Mouse (Mus musculus) neural tube, embryonic 13.5 days (tissue): ENCODE measurements around the gene 5031439G07Rik. TPM values are rescaled to one million over a fixed set of nuclear protein-coding genes. Genes with fewer than 3 reads are reported as not detected.

ENCODE experiments used
- ATAC-seq: fragments of 200-750 bp; cut with Nextera tagmentation; 2 replicates; pipeline ENCODE4 v1.8.0; 2017; ENCODE audit warnings: low read depth, mild to moderate bottlenecking, moderate TSS enrichment, moderate library complexity
- H3K27ac ChIP-seq: fragments of 300-500 bp; sonication (generic); replicated peaks from 2 replicates; pipeline ENCODE4 v1.5.1; 2015; ENCODE audit warnings: moderate library complexity, mild to moderate bottlenecking, inconsistent platforms
- H3K27me3 ChIP-seq: fragments of 300-500 bp; sonication (generic); 2 replicates; pipeline ENCODE4 v1.6.1; 2015; ENCODE audit warnings: mild to moderate bottlenecking, inconsistent platforms
- H3K36me3 ChIP-seq: fragments of 300-500 bp; sonication (generic); 2 replicates; pipeline ENCODE4 v1.6.1; 2015; ENCODE audit warnings: mild to moderate bottlenecking, inconsistent platforms
- H3K4me1 ChIP-seq: fragments of 300-500 bp; sonication (generic); replicated peaks from 2 replicates; pipeline ENCODE4 v1.6.1; 2015; ENCODE audit warnings: inconsistent platforms
- H3K4me2 ChIP-seq: fragments of 300-500 bp; sonication (generic); 2 replicates; pipeline ENCODE4 v1.6.1; 2015; ENCODE audit warnings: inconsistent platforms, mild to moderate bottlenecking, moderate library complexity
- H3K4me3 ChIP-seq: fragments of 300-500 bp; sonication (generic); 2 replicates; pipeline ENCODE4 v1.5.1; 2015; ENCODE audit warnings: mild to moderate bottlenecking, inconsistent platforms
- H3K9ac ChIP-seq: fragments of 300-500 bp; sonication (generic); 2 replicates; pipeline ENCODE4 v1.6.1; 2015; ENCODE audit warnings: moderate library complexity, mild to moderate bottlenecking, inconsistent platforms
- H3K9me3 ChIP-seq: fragments of 300-500 bp; sonication (generic); 2 replicates; pipeline ENCODE4 v1.6.1; 2016; ENCODE audit warnings: inconsistent platforms
- WGBS: fragments of 180-500 bp; shearing (Covaris S2); methylation state at CpG from one replicate; pipeline ENCODE4 v1.1.7; 2015; 5-methylcytosine and 5-hydroxymethylcytosine counted together
- polyA plus RNA-seq: library from polyadenylated mRNA; unstranded; fragments of >200 nt; fragmentation: Nextera tagmentation; extraction: Ambion mirVana; gene quantifications from 2 replicates; pipeline ENCODE4 v1.2.1, GENCODE M21; 2015

The 5031439G07Rik gene
- polyA plus RNA-seq, 1 experiment from 2014 or later = 18.8 TPM

DNA sequence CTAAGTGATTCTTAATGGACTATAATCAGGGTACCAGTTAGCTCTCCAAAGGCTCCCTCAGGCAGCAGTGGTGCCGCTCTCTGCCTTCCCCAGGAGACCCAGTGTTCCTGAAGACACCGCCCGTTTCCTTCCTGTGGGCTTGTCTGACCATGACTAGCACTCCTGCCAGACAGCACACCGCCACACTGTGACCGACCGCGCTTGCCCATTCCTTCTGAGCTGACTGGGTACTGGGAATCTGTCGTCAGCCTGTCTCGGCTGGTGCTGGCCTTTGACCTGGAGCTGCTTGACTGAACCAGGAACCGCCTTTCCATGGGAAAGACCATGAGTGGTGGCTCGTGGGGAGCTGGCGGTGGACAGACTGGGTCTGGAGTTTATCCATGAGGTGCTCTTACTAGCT lies 48.2 kb downstream of the 5031439G07Rik start:
- Histone ChIP-seq H3K4me3 (no peak overlapping the region), H3K27me3 (no peaks in the 10 kb centered on the region), H3K36me3 (peaks cover 74% of the 10 kb centered on the region), H3K9me3 (no peaks in the 10 kb centered on the region), H3K9ac (no peak overlapping the region), H3K27ac (no peak overlapping the region), H3K4me1 (no peaks in the 10 kb centered on the region), H3K4me2 (no peak overlapping the region)
- no peak for ATAC-seq
- 75% methylated on average over 12 of the region's 12 CpGs for WGBS

DNA sequence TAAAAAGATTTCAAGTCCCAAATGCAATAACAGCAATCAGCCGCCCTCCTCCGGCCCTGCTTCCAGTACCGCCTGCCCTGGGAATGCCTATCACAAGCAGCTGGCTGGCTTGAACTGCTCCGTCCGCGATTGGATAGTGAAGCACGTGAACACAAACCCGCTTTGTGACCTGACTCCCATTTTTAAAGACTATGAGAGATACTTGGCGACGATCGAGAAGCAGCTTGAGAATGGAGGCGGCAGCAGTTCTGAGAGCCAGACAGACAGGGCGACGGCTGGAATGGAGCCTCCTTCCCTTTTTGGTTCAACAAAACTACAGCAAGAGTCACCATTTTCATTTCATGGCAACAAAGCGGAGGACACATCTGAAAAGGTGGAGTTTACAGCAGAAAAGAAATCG lies 53.5 kb downstream of the 5031439G07Rik start:
- H3K27me3 ChIP-seq = no peaks in the 10 kb centered on the region
- no peak overlapping the region for H3K9ac ChIP-seq
- no peak overlapping the region for H3K4me3 ChIP-seq
- no peak overlapping the region for H3K27ac ChIP-seq
- H3K4me2 ChIP-seq = no peak overlapping the region
- ATAC-seq = no peak
- 88% methylated on average over 16 of the region's 16 CpGs for WGBS
- no peaks in the 10 kb centered on the region for H3K9me3 ChIP-seq
- H3K36me3 ChIP-seq = peaks cover 100% of the 10 kb centered on the region
- no peaks in the 10 kb centered on the region for H3K4me1 ChIP-seq

DNA sequence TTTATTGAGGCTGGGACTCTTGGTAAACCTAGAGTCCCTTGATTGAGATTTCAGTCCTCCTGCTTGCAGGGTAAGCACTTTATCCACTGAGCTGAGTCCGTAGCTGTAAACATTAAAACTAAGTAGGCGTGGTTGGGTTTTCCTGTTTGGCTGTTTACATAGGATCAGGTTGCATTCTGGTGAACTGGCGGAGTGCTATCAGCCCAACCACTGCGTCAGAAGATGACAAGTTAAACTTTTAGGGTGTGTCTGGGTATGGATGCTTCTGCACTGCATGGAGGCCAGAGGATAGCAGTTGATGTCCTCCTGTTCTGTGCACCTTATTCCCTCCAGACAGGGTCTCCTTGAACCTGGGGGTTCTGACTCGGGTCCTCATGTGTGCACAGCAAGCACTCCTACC lies 56.0 kb downstream of the 5031439G07Rik start:
- H3K27ac ChIP-seq = no peak overlapping the region
- no peak overlapping the region for H3K4me3 ChIP-seq
- H3K36me3 ChIP-seq = peaks cover 99% of the 10 kb centered on the region
- H3K4me2 ChIP-seq = no peak overlapping the region
- H3K27me3 ChIP-seq = no peaks in the 10 kb centered on the region
- no peaks in the 10 kb centered on the region for H3K4me1 ChIP-seq
- H3K9me3 ChIP-seq = no peaks in the 10 kb centered on the region
- WGBS = 75% methylated on average over 5 of the region's 5 CpGs
- no peak for ATAC-seq
- no peak overlapping the region for H3K9ac ChIP-seq

DNA sequence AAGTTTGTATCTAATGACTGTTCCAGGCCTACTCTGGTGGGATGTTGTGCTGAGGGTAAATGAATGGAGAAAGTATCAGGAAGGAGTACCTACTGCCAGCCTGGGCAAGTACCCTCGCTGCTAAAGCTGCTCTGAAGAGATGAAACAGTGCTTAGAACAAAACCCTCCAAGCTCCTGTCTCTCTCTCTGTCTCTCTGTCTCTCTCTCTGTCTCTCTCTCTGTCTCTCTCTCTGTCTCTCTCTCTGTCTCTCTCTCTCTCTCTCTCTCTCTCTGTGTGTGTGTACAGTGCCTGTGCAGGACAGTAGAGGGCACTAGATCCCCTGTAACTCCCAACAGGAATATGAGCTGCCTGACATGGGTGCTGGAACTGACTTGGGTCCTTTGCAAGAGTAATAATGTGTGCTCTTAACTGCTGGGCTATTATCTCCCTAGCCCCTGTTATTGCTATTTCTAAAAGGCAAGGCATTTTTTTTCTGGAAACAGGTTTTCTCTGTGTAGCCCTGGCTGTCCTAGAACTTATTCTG lies 62.8 kb downstream of the 5031439G07Rik start:
- peak overlapping the region; percentile 51; the same call in 1 of the 2 replicates for H3K9ac ChIP-seq
- H3K4me2 ChIP-seq = peak overlapping the region; percentile 93
- WGBS = 76% methylated on average over 1 of the region's 1 CpGs
- no peaks in the 10 kb centered on the region for H3K9me3 ChIP-seq
- peaks cover 33% of the 10 kb centered on the region for H3K4me1 ChIP-seq
- no peaks in the 10 kb centered on the region for H3K27me3 ChIP-seq
- no peak overlapping the region for H3K27ac ChIP-seq
- H3K36me3 ChIP-seq = peaks cover 33% of the 10 kb centered on the region
- ATAC-seq = no peak
- H3K4me3 ChIP-seq = peak overlapping the region; percentile 97; the same call in 1 of the 2 replicates

GRCm38 (mm10) chr15:84924781-84925315 lies 63.5 kb downstream of the 5031439G07Rik start:
- Histone ChIP-seq H3K4me1 (peaks cover 33% of the 10 kb centered on the region), H3K27ac (0 out of 2 replicates have a peak overlapping the region, but pooled peaks have one; percentile 7), H3K36me3 (peaks cover 26% of the 10 kb centered on the region), H3K9me3 (no peaks in the 10 kb centered on the region), H3K4me3 (peak overlapping the region; percentile 97), H3K4me2 (peak overlapping the region; percentile 93), H3K27me3 (no peaks in the 10 kb centered on the region), H3K9ac (peak overlapping the region; percentile 98)
- WGBS = 21% methylated on average over 9 of the region's 9 CpGs
- no peak for ATAC-seq

GRCm38 (mm10) chr15:84923508-84924181 lies 64.7 kb downstream of the 5031439G07Rik start:
- WGBS = under 1% methylated on average over 65 of the region's 68 CpGs
- Histone ChIP-seq H3K4me1 (peaks cover 33% of the 10 kb centered on the region), H3K27ac (peak overlapping the region; percentile 97), H3K4me2 (peak overlapping the region; percentile 93), H3K9me3 (no peaks in the 10 kb centered on the region), H3K4me3 (peak overlapping the region; percentile 97), H3K9ac (peak overlapping the region; percentile 98), H3K27me3 (no peaks in the 10 kb centered on the region), H3K36me3 (peaks cover 14% of the 10 kb centered on the region)
- peak; percentile 73 for ATAC-seq

DNA sequence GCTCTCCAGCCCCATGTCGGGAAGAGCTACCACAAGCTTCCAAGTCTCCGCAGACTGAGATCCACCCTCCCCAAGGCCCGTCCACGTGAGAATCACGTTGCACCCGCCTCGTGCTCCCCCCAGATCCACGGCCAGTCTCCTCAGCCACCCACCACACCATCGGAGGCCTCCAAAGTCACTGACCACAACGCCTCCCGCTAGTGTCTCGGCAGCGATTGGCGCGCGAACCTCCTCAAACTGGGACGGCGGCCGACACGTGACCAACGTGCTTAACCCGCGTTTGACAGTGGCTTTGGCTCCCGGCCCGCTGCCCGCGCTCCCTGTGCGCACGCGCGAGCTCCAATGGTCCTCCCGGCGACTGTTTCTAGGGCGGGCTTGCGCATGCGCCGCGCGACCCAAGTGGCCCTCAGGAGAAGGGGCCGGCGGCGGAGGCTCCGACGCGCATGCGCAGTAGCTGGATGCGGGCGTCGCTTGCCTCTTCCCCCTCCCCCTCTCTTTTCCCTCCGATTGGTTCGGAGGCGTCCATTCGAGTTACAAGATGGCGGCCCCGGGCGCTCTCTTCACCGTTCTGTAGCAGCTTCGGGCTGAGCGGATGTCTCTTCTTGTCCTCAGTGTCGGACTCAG lies 65.4 kb downstream of the 5031439G07Rik start, which contains the start of gene Nup50:
TSS of gene Nup50 (plus strand) at position 528 of the 624 bp plus-strand sequence.
- H3K36me3 ChIP-seq = peaks cover 8% of the 10 kb centered on the region
- peak within 1 kb of the TSS; percentile 97 for H3K27ac ChIP-seq
- under 1% methylated on average over 60 of the region's 60 CpGs for WGBS
- no peaks in the 10 kb centered on the region for H3K27me3 ChIP-seq
- H3K4me3 ChIP-seq = peak within 1 kb of the TSS; percentile 97
- peak within 1 kb of the TSS; percentile 93 for H3K4me2 ChIP-seq
- H3K9ac ChIP-seq = peak within 1 kb of the TSS; percentile 98
- H3K4me1 ChIP-seq = peaks cover 33% of the 10 kb centered on the region
- peak; percentile 94 for ATAC-seq
- no peaks in the 10 kb centered on the region for H3K9me3 ChIP-seq

- no peaks in the 10 kb centered on the region for H3K27me3 ChIP-seq
- ATAC-seq = no peak
- H3K27ac ChIP-seq = no peak within 1 kb of the TSS
- H3K4me3 ChIP-seq = no peak within 1 kb of the TSS
- no peaks in the 10 kb centered on the region for H3K9me3 ChIP-seq
- H3K4me2 ChIP-seq = no peak within 1 kb of the TSS
- whole genome bisulfite sequencing = 94% methylated on average over 3 of the region's 3 CpGs
- H3K4me1 ChIP-seq = peaks cover 20% of the 10 kb centered on the region
- H3K9ac ChIP-seq = no peak within 1 kb of the TSS
- H3K36me3 ChIP-seq = no peaks in the 10 kb centered on the region
These were observed 68.4 kb downstream of the 5031439G07Rik start, which contains the start of gene Gm29666 for GRCm38 (mm10) chr15:84919938-84920337. Gene Gm29666, minus strand, starts transcription at chr15:84920038.

- Histone ChIP-seq H3K4me1 (no peaks in the 10 kb centered on the region), H3K4me2 (no peak overlapping the region), H3K9me3 (peaks cover 4% of the 10 kb centered on the region; the same call in 1 of the 2 replicates), H3K27ac (no peak overlapping the region), H3K4me3 (no peak overlapping the region), H3K27me3 (no peaks in the 10 kb centered on the region), H3K36me3 (peaks cover 6% of the 10 kb centered on the region; the same call in 1 of the 2 replicates), H3K9ac (no peak overlapping the region)
- WGBS = 64% methylated on average over 3 of the region's 3 CpGs
- no peak for ATAC-seq
These were observed 75.2 kb downstream of the 5031439G07Rik start for GRCm38 (mm10) chr15:84913201-84913600.

GRCm38 (mm10) chr15:84903843-84904385 lies 84.4 kb downstream of the 5031439G07Rik start:
- H3K27ac ChIP-seq = no peak overlapping the region
- no peaks in the 10 kb centered on the region for H3K36me3 ChIP-seq
- peaks cover 8% of the 10 kb centered on the region for H3K4me1 ChIP-seq
- H3K27me3 ChIP-seq = no peaks in the 10 kb centered on the region
- no peak overlapping the region for H3K4me2 ChIP-seq
- no peak for ATAC-seq
- H3K9ac ChIP-seq = no peak overlapping the region
- no peaks in the 10 kb centered on the region for H3K9me3 ChIP-seq
- WGBS = 70% methylated on average over 7 of the region's 7 CpGs
- no peak overlapping the region for H3K4me3 ChIP-seq

- peak overlapping the region; percentile 25 for H3K4me2 ChIP-seq
- H3K4me3 ChIP-seq = no peak overlapping the region
- H3K4me1 ChIP-seq = peaks cover 23% of the 10 kb centered on the region
- peak overlapping the region; percentile 78 for H3K27ac ChIP-seq
- peak; percentile 89 for ATAC-seq
- H3K27me3 ChIP-seq = no peaks in the 10 kb centered on the region
- WGBS = 22% methylated on average over 7 of the region's 7 CpGs
- no peak overlapping the region; the same call in 1 of the 2 replicates for H3K9ac ChIP-seq
- peaks cover 3% of the 10 kb centered on the region; the same call in 1 of the 2 replicates for H3K9me3 ChIP-seq
- no peaks in the 10 kb centered on the region for H3K36me3 ChIP-seq
These were observed 90.3 kb downstream of the 5031439G07Rik start for GRCm38 (mm10) chr15:84898077-84898476.

GRCm38 (mm10) chr15:84896664-84897063 lies 91.7 kb downstream of the 5031439G07Rik start:
- H3K4me3 ChIP-seq = no peak overlapping the region
- no peak overlapping the region for H3K9ac ChIP-seq
- no peaks in the 10 kb centered on the region for H3K27me3 ChIP-seq
- H3K9me3 ChIP-seq = peaks cover 3% of the 10 kb centered on the region; the same call in 1 of the 2 replicates
- no peak for ATAC-seq
- H3K4me1 ChIP-seq = peaks cover 23% of the 10 kb centered on the region
- H3K27ac ChIP-seq = no peak overlapping the region
- WGBS = 67% methylated on average over 1 of the region's 1 CpGs
- H3K36me3 ChIP-seq = no peaks in the 10 kb centered on the region
- H3K4me2 ChIP-seq = no peak overlapping the region
